Mouse (Mus musculus) frontal cortex, adult (tissue): ENCODE results near the gene Ttc28.
"Not testable (repeated sequence)": the region's sequence is repeated elsewhere in the genome, so short reads cannot be mapped to it uniquely, and the experiment has no call there.

Experiments used
- ATAC-seq: cut with Nextera tagmentation; 2 replicates; pipeline ENCODE4 v1.9.2; 2017; ENCODE audit warnings: mild to moderate bottlenecking, moderate library complexity, mixed read lengths; ENCODE audit not compliant: low TSS enrichment

Gene Ttc28

GRCm38 (mm10) chr5:111235131-111235530 is 355.5 kb downstream of the Ttc28 start:
- no peak for ATAC-seq

GRCm38 (mm10) chr5:111237176-111237636 is 357.6 kb downstream of the Ttc28 start:
- ATAC-seq, result no peak

- ATAC-seq, result no peak
Observed at GRCm38 (mm10) chr5:111239223-111239622, 359.6 kb downstream of the Ttc28 start.

- ATAC-seq, result no peak
Observed at GRCm38 (mm10) chr5:111243447-111244040, 363.9 kb downstream of the Ttc28 start.

- ATAC-seq, result no peak
Observed at GRCm38 (mm10) chr5:111244061-111244460, 364.5 kb downstream of the Ttc28 start.

- ATAC-seq, result no peak
Observed at GRCm38 (mm10) chr5:111247571-111248265, 368.1 kb downstream of the Ttc28 start.

GRCm38 (mm10) chr5:111252147-111252546 is 372.5 kb downstream of the Ttc28 start:
- ATAC-seq, result no peak

GRCm38 (mm10) chr5:111254362-111254761 is 374.8 kb downstream of the Ttc28 start:
- peak; percentile 72 for ATAC-seq

GRCm38 (mm10) chr5:111254781-111255180 is 375.2 kb downstream of the Ttc28 start:
- no peak for ATAC-seq

- ATAC-seq, result no peak
Observed at GRCm38 (mm10) chr5:111256181-111256580, 376.6 kb downstream of the Ttc28 start.

GRCm38 (mm10) chr5:111257127-111257526 is 377.5 kb downstream of the Ttc28 start:
- ATAC-seq, result no peak

GRCm38 (mm10) chr5:111261162-111261561 is 381.6 kb downstream of the Ttc28 start:
- ATAC-seq, result not testable (repeated sequence)

GRCm38 (mm10) chr5:111261733-111262573 is 382.4 kb downstream of the Ttc28 start:
- no peak for ATAC-seq

- peak; percentile 48 for ATAC-seq
Observed at GRCm38 (mm10) chr5:111262574-111263239, 383.1 kb downstream of the Ttc28 start.

- ATAC-seq, result 0 out of 2 replicates have a peak, but pooled peaks have one; percentile 11
Observed at GRCm38 (mm10) chr5:111263370-111263769, 383.8 kb downstream of the Ttc28 start.

GRCm38 (mm10) chr5:111264488-111264887 is 384.9 kb downstream of the Ttc28 start:
- ATAC-seq, result no peak

GRCm38 (mm10) chr5:111266658-111267057 is 387.1 kb downstream of the Ttc28 start:
- no peak for ATAC-seq

- ATAC-seq, result no peak
Observed at GRCm38 (mm10) chr5:111267100-111267499, 387.5 kb downstream of the Ttc28 start.

GRCm38 (mm10) chr5:111268852-111269251 is 389.2 kb downstream of the Ttc28 start:
- no peak for ATAC-seq

GRCm38 (mm10) chr5:111269613-111270205 is 390.1 kb downstream of the Ttc28 start:
- peak; percentile 34; the same call in 1 of the 2 replicates for ATAC-seq

GRCm38 (mm10) chr5:111270246-111271002 is 390.8 kb downstream of the Ttc28 start:
- ATAC-seq, result no peak
